Mouse (Mus musculus): ENCODE data around the gene Fgf11. TPM values are rescaled to one million over a fixed set of nuclear protein-coding genes. Genes with fewer than 3 reads are reported as not detected.

Fgf11 gene
- total RNA-seq, 1 experiment from 2014 or later, result not detected

DNA sequence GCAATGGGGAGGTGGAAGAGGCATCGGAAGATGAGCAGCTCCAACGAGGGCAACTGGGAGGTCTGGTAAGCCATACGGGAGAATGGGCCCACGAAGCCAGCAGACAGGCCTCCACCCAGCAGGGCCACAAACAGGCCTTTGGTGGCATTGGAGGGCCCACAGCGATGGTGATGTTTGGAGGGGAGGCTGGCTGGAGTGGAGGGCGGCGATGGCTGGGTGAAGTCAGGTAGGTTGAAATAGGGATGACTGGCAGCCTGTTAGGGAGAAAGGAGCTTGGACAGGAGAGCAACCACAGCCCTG lies 40.8 kb downstream of the Fgf11 start:
- no peak for ATAC-seq (ENCODE audit: extremely low read depth, insufficient number of reproducible peaks, low FRiP score, poor library complexity, severe bottlenecking)

DNA sequence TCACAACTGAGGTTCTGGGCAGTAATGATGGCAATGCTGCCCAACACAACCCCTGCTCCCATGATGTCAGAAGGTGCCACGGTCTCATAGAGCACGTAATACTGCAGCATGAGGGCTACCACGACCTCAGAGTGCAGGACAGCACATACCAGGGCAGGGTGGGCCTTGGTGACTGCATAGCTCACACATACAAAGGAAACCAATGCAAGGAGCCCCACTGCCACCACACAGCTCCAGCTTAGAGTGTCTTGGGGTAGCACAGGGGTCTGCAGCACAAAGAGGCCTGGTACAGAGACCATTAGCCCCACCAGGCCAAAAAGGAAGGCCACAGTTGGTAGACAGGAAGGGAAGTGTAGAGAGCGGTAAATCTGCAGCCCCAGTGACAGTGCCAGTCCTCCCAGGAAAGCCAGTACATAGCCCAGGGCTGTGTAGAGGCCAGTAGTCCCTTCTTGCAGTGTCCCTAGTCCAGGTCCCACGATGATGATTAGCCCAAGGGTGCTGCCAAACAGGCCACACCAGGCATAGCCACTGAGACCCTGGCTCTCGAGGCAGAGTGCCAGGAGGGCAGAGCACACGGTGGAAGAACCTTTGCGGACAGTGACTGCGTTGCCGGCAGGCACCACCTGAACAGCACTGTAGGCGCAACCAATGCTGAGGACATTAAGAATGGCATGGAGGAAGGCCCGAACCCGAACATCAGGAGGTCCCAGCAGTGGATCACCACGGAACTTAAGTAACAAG lies 41.3 kb downstream of the Fgf11 start:
- no peak for ATAC-seq (ENCODE audit: extremely low read depth, insufficient number of reproducible peaks, low FRiP score, poor library complexity, severe bottlenecking)

DNA sequence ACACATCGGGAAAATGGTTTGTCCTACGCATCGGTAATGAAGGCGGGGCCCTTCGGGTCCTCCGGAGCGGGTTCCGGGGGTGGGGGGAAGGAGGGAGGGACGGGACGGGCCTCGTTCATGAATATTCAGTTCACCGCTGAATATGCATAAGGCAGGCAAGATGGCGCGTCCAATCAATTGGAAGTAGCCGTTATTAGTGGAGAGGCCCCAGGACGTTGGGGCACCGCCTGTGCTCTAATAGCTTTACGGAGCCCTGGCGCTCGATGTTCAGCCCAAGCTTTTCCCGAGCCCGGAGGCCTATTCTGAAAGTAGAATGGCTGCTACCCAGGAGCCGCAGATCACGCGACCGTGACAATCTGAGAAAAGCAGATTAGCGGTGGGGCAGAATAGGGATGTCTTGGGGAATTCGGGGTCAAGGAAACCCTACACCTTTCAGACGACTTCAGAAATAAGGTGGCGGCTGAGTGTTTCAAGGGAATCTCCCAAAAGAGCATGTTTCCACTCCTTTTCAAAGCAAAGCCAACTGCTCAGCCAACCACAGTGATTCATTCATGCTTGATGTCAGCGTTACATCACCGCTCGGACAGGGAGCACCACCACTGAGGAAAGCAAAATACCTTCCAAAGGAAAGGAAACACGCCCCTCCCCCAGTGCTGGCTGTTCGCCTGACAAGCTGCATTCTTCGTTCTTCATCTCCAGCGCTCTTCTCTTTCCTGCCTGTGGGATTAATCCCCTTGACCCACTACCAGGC lies 42.5 kb downstream of the Fgf11 start:
- ATAC-seq (ENCODE audit: extremely low read depth, insufficient number of reproducible peaks, low FRiP score, poor library complexity, severe bottlenecking), result peak; percentile 68

DNA sequence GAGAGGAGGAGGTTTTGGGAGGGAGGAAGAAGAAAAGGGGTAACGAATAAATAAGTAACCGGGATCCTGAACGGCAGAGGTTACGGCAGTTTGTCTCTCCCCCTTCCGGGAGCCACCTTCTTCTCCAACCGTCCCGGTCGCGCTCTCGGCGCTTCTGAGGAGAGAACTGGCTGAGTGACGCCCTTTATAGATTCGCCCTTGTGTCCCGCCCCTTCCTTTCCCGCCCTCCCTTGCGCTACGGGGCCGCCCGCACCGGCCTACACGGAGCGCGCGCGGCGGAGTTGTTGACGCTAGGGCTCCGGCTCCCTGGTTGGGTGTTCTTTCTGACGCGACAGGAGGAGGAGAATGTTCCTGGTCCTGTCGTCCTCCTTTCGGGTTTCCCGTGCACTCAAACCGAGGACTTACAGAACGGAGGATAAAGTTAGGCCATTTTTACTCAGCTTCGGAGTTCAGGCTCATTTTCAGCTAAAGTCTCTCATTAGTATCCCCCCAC lies 43.1 kb downstream of the Fgf11 start, which contains the start of gene Polr2a:
Polr2a (minus strand) TSS at position 160 of the 493 bp plus-strand sequence.
- peak; percentile 79 for ATAC-seq (ENCODE audit: extremely low read depth, insufficient number of reproducible peaks, low FRiP score, poor library complexity, severe bottlenecking)

DNA sequence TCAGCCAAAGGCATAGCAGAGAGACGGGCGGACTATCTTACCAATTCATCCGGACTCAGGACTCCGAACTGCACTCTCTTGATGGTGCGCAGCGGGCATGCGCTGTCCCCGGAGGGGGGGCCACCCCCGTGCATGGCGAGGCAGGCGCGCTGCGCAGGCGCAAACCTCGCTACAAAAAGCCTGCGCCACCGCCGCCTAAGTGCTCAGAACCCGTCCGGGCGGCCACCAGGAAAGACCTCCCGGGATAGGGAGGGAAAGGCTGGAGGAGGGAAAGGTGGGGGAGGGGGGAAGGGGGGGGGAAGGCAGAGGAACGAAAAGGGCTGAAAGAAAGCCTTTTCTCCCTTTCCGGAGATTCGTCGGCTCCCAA lies 43.6 kb downstream of the Fgf11 start:
- ATAC-seq (ENCODE audit: extremely low read depth, insufficient number of reproducible peaks, low FRiP score, poor library complexity, severe bottlenecking), result peak; percentile 22

DNA sequence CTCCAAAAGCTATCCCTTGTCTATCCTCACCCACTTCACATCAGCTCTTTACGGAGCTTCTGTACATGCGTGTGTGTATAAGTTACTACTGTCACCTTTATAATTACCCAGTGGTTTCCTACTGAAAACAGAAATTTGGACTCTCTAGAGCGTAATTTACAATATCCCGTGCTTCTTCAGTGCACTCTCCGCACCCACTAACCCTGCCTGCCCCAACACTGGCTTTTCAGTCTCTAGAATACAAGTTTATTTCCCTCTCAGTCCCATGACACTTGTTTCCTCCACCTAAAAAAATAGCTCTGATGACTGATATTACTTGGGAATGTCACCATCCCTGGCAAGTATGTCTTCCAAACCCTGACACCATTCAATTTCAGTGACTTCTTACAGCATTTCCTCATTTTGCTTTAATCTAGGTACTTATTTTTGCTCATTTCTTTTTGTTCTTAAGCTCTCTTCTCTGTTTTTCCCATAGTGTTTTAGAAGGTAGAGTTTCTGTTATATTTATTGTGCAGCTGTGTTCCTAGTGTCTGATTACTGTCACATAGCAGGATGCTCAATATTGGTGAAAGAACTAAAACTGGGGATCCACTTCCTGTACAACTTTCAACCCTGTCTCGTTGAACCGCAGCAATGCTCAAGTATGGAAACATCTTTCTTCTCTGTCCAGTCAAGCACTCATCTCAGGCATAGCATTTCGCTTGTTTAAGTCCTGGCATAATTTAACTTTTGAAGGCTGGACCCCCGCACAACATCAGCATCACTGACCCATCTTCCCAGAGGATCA lies 44.2 kb downstream of the Fgf11 start:
- no peak for ATAC-seq (ENCODE audit: extremely low read depth, insufficient number of reproducible peaks, low FRiP score, poor library complexity, severe bottlenecking)

DNA sequence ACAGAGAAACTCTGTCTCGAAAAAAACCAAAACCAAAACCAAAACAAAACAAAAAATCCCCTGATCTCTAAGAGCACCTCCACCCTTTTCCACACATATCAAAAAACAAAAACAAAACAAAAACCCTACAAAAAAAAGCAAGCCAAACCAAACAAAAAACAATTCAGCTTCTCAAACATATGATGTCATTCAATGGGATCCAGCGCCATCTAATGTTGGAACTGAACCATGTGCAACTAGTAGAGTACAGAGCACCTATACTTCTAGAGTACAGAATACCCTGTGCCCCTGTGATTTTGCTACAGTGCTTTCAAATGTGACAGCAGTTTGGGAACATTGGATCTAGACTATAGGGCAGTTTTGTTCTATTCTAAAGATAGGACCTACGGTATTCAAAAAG lies 47.0 kb downstream of the Fgf11 start:
- no peak for ATAC-seq (ENCODE audit: extremely low read depth, insufficient number of reproducible peaks, low FRiP score, poor library complexity, severe bottlenecking)

DNA sequence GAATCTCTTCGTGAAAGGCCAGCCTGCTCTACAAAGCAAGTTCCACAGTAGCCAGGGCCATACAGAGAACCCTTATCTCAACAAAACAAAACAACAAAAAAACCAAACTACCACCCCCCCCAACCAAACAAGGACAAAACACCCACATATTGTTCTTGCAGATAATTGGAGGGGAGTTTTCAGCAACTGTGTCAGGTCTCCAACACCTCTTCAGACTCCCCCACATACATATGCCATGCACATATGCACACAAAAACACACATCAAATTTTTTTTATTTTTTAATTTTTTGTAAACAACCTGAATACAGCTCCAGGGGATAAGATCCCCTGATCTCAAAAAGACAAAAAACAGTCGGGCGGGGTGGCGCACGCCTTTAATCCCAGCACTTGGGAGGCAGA lies 47.4 kb downstream of the Fgf11 start:
- ATAC-seq (ENCODE audit: extremely low read depth, insufficient number of reproducible peaks, low FRiP score, poor library complexity, severe bottlenecking), result no peak

DNA sequence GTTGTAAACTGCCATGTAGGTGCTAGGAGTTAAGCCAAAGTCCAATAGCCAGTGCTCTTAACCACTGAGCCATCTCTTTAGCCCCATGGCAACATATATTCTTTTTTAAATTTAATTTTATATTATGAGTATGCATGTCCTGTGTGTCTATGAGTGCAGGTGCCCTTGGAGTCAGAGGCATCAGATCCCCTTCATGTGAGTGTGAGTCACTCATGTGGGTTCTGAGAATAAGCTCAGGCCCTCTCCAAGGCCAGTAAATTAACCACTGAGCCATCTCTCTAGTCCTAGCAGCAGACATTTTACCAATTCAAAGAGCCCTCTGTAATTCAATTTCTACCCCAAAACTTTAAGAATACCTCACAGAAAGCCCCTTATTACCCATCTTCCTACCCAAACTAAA lies 49.0 kb downstream of the Fgf11 start:
- ATAC-seq (ENCODE audit: extremely low read depth, insufficient number of reproducible peaks, low FRiP score, poor library complexity, severe bottlenecking), result no peak

DNA sequence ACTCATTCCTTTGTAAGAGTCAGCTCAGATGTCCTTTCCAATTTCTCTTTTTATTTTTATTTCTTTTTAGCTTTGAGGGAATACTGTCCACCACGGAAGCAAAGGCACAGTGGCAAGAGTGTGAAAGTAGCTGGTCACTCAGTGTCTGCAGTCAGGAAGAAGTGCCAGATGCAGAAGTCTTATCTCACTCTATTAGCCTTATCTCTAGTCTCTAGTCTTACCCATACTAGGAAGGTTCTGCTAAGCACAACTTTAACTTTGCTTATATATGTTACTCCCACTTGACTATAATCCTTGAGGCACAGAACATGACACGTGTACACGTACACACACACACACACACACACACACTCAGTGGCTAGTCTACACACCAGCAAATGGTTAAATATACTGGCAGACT lies 50.0 kb downstream of the Fgf11 start:
- ATAC-seq (ENCODE audit: extremely low read depth, insufficient number of reproducible peaks, low FRiP score, poor library complexity, severe bottlenecking), result no peak

Other genes with a start within 250 kb of the Fgf11 start
- 0.47 and 0.49 TPM in 2 replicates for gene Efnb3, start 241.7 kb downstream of the Fgf11 start, total RNA-seq (2017)
- gene Wrap53, start 221.6 kb downstream of the Fgf11 start, total RNA-seq (2017), result 3.8 and 8.0 TPM in 2 replicates
- gene Trp53, start 221.5 kb downstream of the Fgf11 start, total RNA-seq (2017), result 38.3 and 39.8 TPM in 2 replicates
- gene Atp1b2, start 195.9 kb downstream of the Fgf11 start, total RNA-seq (2017), result not detected in 2 replicates
- gene Shbg, start 184.0 kb downstream of the Fgf11 start, total RNA-seq (2017), result not detected in 2 replicates
- not detected in 2 replicates for gene Sat2, start 179.8 kb downstream of the Fgf11 start, total RNA-seq (2017)
- 75.8 and 86.1 TPM in 2 replicates for gene Fxr2, start 168.9 kb downstream of the Fgf11 start, total RNA-seq (2017)
- gene Sox15, start 146.5 kb downstream of the Fgf11 start, total RNA-seq (2017), result 1.5 and 2.1 TPM in 2 replicates
- 35.6 and 41.3 TPM in 2 replicates for gene Mpdu1, start 139.2 kb downstream of the Fgf11 start, total RNA-seq (2017)
- 82.6 and 91.5 TPM in 2 replicates for gene Cd68, start 135.7 kb downstream of the Fgf11 start, total RNA-seq (2017)
- gene Eif4a1, start 129.4 kb downstream of the Fgf11 start, total RNA-seq (2017), result 265 and 300 TPM in 2 replicates
- gene Senp3, start 119.8 kb downstream of the Fgf11 start, total RNA-seq (2017), result 92.3 and 106 TPM in 2 replicates
- 3.3 and 3.7 TPM in 2 replicates for gene Tnfsf13, start 116.1 kb downstream of the Fgf11 start, total RNA-seq (2017)
- 0.70 and 0.74 TPM in 2 replicates for gene Tnfsf12, start 106.0 kb downstream of the Fgf11 start, total RNA-seq (2017)
- gene Tnfsfm13, start 105.8 kb downstream of the Fgf11 start, total RNA-seq (2017), result 0.58 and 0.86 TPM in 2 replicates
- 40.2 and 59.4 TPM in 2 replicates for gene Polr2a, start 43.2 kb downstream of the Fgf11 start, total RNA-seq (2017)
- not detected in 2 replicates for gene Slc35g3, start 39.9 kb downstream of the Fgf11 start, total RNA-seq (2017)
- gene Zbtb4, start 35.9 kb downstream of the Fgf11 start, total RNA-seq (2017), result 22.0 and 27.8 TPM in 2 replicates
- 3.5 and 5.3 TPM in 2 replicates for gene Chrnb1, start 5.9 kb downstream of the Fgf11 start, total RNA-seq (2017)
- 0.58 TPM in 1 of 2 replicates, not detected in the other for gene Tmem102, start 3.8 kb upstream of the Fgf11 start, total RNA-seq (2017)
- not detected in 2 replicates for gene Gm39566, start 13.4 kb upstream of the Fgf11 start, total RNA-seq (2017)
- gene Spem2, start 16.6 kb upstream of the Fgf11 start, total RNA-seq (2017), result 0.47 TPM in 1 of 2 replicates, not detected in the other
- gene Spem1, start 20.3 kb upstream of the Fgf11 start, total RNA-seq (2017), result not detected in 2 replicates
- gene Nlgn2, start 35.9 kb upstream of the Fgf11 start, total RNA-seq (2017), result 0.12 TPM in 1 of 2 replicates, not detected in the other
- 9.1 and 13.3 TPM in 2 replicates for gene Tmem256, start 36.7 kb upstream of the Fgf11 start, total RNA-seq (2017)
- 4.4 and 5.0 TPM in 2 replicates for gene Plscr3, start 44.5 kb upstream of the Fgf11 start, total RNA-seq (2017)
- gene Tnk1, start 56.9 kb upstream of the Fgf11 start, total RNA-seq (2017), result not detected in 2 replicates
- gene Tmem95, start 76.2 kb upstream of the Fgf11 start, total RNA-seq (2017), result not detected in 2 replicates
- gene Kctd11, start 79.5 kb upstream of the Fgf11 start, total RNA-seq (2017), result 9.0 and 9.5 TPM in 2 replicates
- gene Acap1, start 93.7 kb upstream of the Fgf11 start, total RNA-seq (2017), result 245 and 247 TPM in 2 replicates
- 2.8 and 3.8 TPM in 2 replicates for gene 2810408A11Rik, start 99.1 kb upstream of the Fgf11 start, total RNA-seq (2017)
- gene Neurl4, start 99.2 kb upstream of the Fgf11 start, total RNA-seq (2017), result 64.1 and 71.1 TPM in 2 replicates
- 103 TPM in 2 replicates for gene Gps2, start 112.0 kb upstream of the Fgf11 start, total RNA-seq (2017)
- gene Eif5a, start 120.1 kb upstream of the Fgf11 start, total RNA-seq (2017), result 155 and 165 TPM in 2 replicates
- gene Ybx2, start 133.9 kb upstream of the Fgf11 start, total RNA-seq (2017), result not detected in 2 replicates
- not detected in 2 replicates for gene Slc2a4, start 146.3 kb upstream of the Fgf11 start, total RNA-seq (2017)
- gene Cldn7, start 162.9 kb upstream of the Fgf11 start, total RNA-seq (2017), result 0.47 TPM in 1 of 2 replicates, not detected in the other
- 31.4 and 42.8 TPM in 2 replicates for gene Ctdnep1, start 179.3 kb upstream of the Fgf11 start, total RNA-seq (2017)
- gene Elp5, start 180.7 kb upstream of the Fgf11 start, total RNA-seq (2017), result 21.6 and 23.2 TPM in 2 replicates
- 397 and 455 TPM in 2 replicates for gene Gabarap, start 189.3 kb upstream of the Fgf11 start, total RNA-seq (2017)
- 74.4 and 80.3 TPM in 2 replicates for gene Phf23, start 193.9 kb upstream of the Fgf11 start, total RNA-seq (2017)
- gene Dvl2, start 198.7 kb upstream of the Fgf11 start, total RNA-seq (2017), result 41.0 and 41.7 TPM in 2 replicates
- 45.2 and 46.7 TPM in 2 replicates for gene Acadvl, start 213.6 kb upstream of the Fgf11 start, total RNA-seq (2017)
- gene Dlg4, start 215.1 kb upstream of the Fgf11 start, total RNA-seq (2017), result 2.4 and 2.9 TPM in 2 replicates

Data from neutrophil, adult 5-6 weeks (primary cell).